Mouse (Mus musculus) G1E (cell line): Measurements from ENCODE around the gene Zfp541. TPM values are rescaled to one million over a fixed set of nuclear protein-coding genes. Genes with fewer than 3 reads are reported as not detected.

Experiments
- ATAC-seq: 2 replicates; pipeline ENCODE4 v1.8.0; 2016; ENCODE audit warnings: mild to moderate bottlenecking; ENCODE audit not compliant: insufficient number of reproducible peaks, poor library complexity, low FRiP score, severe bottlenecking; ENCODE audit errors: extremely low read depth
- DNase-seq: peaks from one replicate; pipeline ENCODE4 v3.0.0; 2012; ENCODE audit warnings: low spot score
- H3K27me3 ChIP-seq: 2 replicates; pipeline ENCODE4 v1.6.1; 2012; ENCODE audit warnings: mild to moderate bottlenecking, low read length, inconsistent platforms; ENCODE audit not compliant: insufficient read depth
- H3K36me3 ChIP-seq: replicated peaks from 2 replicates; pipeline ENCODE3; 2012; ENCODE audit warnings: mild to moderate bottlenecking, inconsistent platforms
- H3K4me1 ChIP-seq: 2 replicates; pipeline ENCODE4 v1.6.1; 2012; ENCODE audit warnings: low read depth, low read length, inconsistent platforms, mixed read lengths; ENCODE audit not compliant: insufficient read depth
- H3K4me3 ChIP-seq: 2 replicates; pipeline ENCODE4 v1.5.1; 2012; ENCODE audit warnings: low read depth, mild to moderate bottlenecking, inconsistent platforms, low read length, moderate library complexity, mixed read lengths
- H3K9me3 ChIP-seq: replicated peaks from 2 replicates; pipeline ENCODE4 v1.6.1; 2012; ENCODE audit warnings: inconsistent platforms
- CTCF ChIP-seq: IDR thresholded peaks from 2 replicates; pipeline ENCODE4 v1.5.1; 2012; ENCODE audit warnings: low read depth, low read length, inconsistent platforms, mixed read lengths
- GATA1 ChIP-seq: IDR thresholded peaks from 2 replicates; pipeline ENCODE4 v1.6.1; 2012; ENCODE audit warnings: borderline replicate concordance, low read length, inconsistent platforms, mixed read lengths
- GATA2 ChIP-seq: IDR thresholded peaks from 2 replicates; pipeline ENCODE4 v1.6.1; 2012; ENCODE audit warnings: low read depth, low read length, inconsistent platforms, borderline replicate concordance
- POLR2AphosphoS5 ChIP-seq: IDR thresholded peaks from 2 replicates; pipeline ENCODE4 v1.6.1; 2012; ENCODE audit warnings: low read depth, low read length, inconsistent platforms; ENCODE audit not compliant: insufficient replicate concordance
- TAL1 ChIP-seq: conservative IDR thresholded peaks from 2 replicates; pipeline ENCODE4 v1.6.1; 2012; ENCODE audit warnings: low read depth, low read length, inconsistent platforms, mixed read lengths
- polyA plus RNA-seq: library from polyadenylated mRNA; stranded (reverse); fragments of >175 nt; gene quantifications from 2 replicates; pipeline ENCODE4 v1.2.3, GENCODE M21; 2012
- total RNA-seq, 2 experiments: library from RNA; stranded (forward) in 1 of 2; stranded (reverse) in 1 of 2; fragments of 200-1000 nt in 1 of 2; fragments of >200 nt in 1 of 2; fragmentation: Nextera tagmentation in 1 of 2; gene quantifications; 2 replicates each; pipeline ENCODE4 v1.2.3; 2014 to 2017

The Zfp541 gene
- total and polyA plus RNA-seq, 3 experiments, result not detected

DNA sequence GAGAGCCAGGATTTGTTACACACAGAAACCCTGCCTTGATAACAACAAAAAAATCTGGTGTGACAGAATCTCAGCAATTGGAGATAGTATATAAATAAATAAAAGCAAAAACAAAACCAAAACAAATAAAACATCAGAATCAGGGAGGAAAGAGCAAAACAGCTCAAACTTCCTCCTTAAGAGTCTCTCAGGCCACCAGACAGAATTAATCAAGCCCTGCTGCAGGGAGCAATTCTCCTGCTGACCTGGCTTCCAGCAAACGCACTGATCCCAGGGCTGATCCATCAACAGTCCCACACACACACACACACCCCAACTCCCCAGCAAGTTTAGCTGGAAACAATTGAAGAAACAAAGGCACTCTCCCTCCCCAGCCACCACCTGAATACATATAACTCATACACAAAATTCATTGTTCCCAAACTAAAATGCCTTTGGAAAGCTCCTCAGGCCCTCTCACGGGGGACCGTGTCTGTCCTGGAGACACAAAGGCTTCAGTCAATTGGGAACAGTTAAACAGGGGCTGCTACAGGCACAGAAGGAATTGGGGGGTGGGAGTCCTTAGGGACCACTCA is 17.7 kb upstream of the Zfp541 start:
- peaks cover 49% of the 10 kb centered on the region for H3K4me1 ChIP-seq
- H3K4me3 ChIP-seq, result no peak overlapping the region
- H3K27me3 ChIP-seq, result no peaks in the 10 kb centered on the region
- H3K9me3 ChIP-seq, result no peaks in the 10 kb centered on the region
- TF ChIP-seq TAL1, result no peak
- TF ChIP-seq CTCF, result no peak
- no peak for TF ChIP-seq GATA2
- TF ChIP-seq POLR2AphosphoS5, result no peak
- no peak for TF ChIP-seq GATA1
- no peak for ATAC-seq
- no peak for DNase-seq
- H3K36me3 ChIP-seq, result peaks cover 51% of the 10 kb centered on the region

DNA sequence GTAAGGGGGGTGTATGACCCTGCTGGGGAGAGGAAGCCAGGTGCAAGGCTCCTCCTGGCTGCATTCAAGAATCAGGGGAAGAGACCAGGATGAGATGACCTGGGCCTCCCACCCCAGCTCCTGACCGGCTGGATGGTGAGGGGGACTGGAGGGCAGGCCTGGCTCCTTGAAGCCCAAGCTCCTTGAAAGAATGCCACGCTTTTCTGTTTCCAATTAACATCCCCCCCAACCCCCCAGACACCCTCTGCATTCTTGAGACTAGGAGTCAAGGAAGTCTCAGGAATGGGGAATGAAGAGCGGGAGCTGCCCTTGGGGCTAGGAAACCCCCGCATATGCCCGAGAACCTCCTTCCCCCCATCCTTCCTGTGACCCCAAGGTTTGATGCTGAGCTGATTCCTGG is 17.1 kb upstream of the Zfp541 start:
- no peaks in the 10 kb centered on the region for H3K27me3 ChIP-seq
- ATAC-seq (no peak), DNase-seq (no peak)
- H3K36me3 ChIP-seq, result peaks cover 46% of the 10 kb centered on the region
- TF ChIP-seq GATA1 (no peak), GATA2 (no peak), POLR2AphosphoS5 (no peak), TAL1 (no peak), CTCF (no peak)
- peaks cover 51% of the 10 kb centered on the region for H3K4me1 ChIP-seq
- no peaks in the 10 kb centered on the region for H3K9me3 ChIP-seq
- H3K4me3 ChIP-seq, result no peak overlapping the region

DNA sequence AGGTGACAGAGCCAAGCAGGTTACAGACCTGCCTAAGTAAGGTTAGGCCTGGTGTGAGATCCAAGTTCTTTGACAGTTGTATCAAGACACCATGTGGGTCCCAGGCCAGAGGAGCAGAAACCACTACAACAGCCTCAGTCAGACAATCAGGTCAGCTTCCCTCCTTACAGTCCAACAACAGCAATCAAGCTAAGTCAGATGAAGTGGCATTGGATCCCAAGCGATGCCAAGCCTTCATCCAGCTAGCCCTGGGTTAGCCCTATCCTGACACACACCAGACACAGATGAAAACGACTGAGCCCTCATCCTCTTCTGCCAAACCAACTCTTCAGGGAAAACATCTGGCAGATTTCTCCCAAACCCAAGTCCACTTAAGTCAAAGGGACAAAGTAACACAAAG is 16.1 kb upstream of the Zfp541 start:
- Histone ChIP-seq H3K36me3 (peaks cover 43% of the 10 kb centered on the region), H3K4me1 (peaks cover 60% of the 10 kb centered on the region), H3K27me3 (no peaks in the 10 kb centered on the region), H3K9me3 (no peaks in the 10 kb centered on the region), H3K4me3 (peak overlapping the region; percentile 88; the same call in 1 of the 2 replicates)
- TF ChIP-seq POLR2AphosphoS5, result no peak
- TF ChIP-seq GATA2, result no peak
- no peak for TF ChIP-seq GATA1
- TF ChIP-seq CTCF, result no peak
- TF ChIP-seq TAL1, result no peak
- ATAC-seq (no peak), DNase-seq (no peak)

DNA sequence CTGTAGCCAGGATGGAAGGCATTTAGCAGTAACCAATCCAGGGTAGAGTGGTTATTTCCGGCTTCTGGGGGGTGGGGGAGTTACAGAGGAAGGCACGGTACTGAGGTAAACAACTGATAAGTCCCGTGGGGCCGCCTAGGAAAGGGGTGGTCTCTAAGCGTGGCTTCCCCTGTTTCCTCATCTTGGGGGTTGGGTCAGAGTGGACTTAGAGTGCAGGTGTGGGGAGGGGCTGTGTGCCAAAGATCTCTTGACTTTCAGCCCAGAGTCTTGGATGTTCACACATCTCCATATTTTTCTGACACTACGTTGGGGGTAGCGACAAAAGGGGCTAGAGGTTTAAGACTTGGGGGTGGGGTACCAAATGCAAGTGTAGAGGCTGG is 15.5 kb upstream of the Zfp541 start:
- peaks cover 43% of the 10 kb centered on the region for H3K36me3 ChIP-seq
- no peaks in the 10 kb centered on the region for H3K27me3 ChIP-seq
- ATAC-seq (peak; percentile 45), DNase-seq (peak; percentile 69)
- H3K4me3 ChIP-seq, result peak overlapping the region; percentile 88
- TF ChIP-seq TAL1 (no peak), POLR2AphosphoS5 (no peak), GATA2 (no peak), GATA1 (no peak), CTCF (no peak)
- H3K9me3 ChIP-seq, result no peaks in the 10 kb centered on the region
- H3K4me1 ChIP-seq, result peaks cover 65% of the 10 kb centered on the region

DNA sequence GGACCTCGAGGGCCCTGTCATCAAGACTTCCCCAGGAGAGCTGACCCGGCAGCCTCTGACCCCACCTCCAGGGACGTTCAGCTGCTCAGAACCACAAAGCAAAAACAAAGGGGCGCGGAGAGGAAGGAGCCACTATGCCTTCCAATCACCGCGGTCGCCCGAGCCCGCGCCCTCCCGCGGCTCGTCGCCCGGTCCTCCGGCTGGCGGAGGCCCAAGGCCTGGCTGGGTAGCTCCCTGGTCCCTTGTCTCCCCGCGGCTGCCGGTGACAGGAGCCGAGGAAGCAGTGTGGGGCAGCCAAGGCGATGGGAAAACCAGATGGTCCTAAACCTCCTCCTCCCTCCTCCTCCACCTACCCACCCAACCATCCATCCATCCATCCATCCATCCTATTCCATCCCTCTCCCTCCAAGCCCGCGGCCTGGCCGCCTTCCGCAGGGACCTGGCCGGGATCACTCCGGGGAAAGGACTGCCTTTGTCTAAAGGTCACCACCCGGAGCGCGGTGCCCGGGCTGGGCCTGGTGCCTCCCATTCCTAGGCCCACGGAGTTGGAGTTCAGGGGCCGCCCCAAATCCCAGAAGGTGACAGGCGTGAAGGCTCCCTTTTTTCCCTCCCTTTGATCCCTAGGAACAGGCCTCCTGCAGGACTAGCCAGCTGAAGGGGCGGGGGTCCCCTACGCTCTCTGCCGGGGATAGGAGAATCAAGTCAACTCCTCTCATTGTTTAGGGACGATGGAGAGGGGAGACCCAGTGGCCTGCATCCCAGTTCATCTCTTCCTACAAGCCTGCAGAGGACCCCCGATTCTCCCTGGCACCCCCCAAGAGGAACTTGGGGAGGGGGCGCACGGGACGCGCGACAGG is 14.9 kb upstream of the Zfp541 start:
- H3K4me3 ChIP-seq, result peak overlapping the region; percentile 88
- TF ChIP-seq GATA2, result no peak
- TF ChIP-seq TAL1, result no peak
- TF ChIP-seq CTCF, result no peak
- TF ChIP-seq POLR2AphosphoS5, result no peak
- ATAC-seq (peak; percentile 23; the same call in 1 of the 2 replicates), DNase-seq (peak; percentile 58)
- peaks cover 40% of the 10 kb centered on the region for H3K36me3 ChIP-seq
- peaks cover 69% of the 10 kb centered on the region for H3K4me1 ChIP-seq
- H3K27me3 ChIP-seq, result no peaks in the 10 kb centered on the region
- H3K9me3 ChIP-seq, result no peaks in the 10 kb centered on the region

DNA sequence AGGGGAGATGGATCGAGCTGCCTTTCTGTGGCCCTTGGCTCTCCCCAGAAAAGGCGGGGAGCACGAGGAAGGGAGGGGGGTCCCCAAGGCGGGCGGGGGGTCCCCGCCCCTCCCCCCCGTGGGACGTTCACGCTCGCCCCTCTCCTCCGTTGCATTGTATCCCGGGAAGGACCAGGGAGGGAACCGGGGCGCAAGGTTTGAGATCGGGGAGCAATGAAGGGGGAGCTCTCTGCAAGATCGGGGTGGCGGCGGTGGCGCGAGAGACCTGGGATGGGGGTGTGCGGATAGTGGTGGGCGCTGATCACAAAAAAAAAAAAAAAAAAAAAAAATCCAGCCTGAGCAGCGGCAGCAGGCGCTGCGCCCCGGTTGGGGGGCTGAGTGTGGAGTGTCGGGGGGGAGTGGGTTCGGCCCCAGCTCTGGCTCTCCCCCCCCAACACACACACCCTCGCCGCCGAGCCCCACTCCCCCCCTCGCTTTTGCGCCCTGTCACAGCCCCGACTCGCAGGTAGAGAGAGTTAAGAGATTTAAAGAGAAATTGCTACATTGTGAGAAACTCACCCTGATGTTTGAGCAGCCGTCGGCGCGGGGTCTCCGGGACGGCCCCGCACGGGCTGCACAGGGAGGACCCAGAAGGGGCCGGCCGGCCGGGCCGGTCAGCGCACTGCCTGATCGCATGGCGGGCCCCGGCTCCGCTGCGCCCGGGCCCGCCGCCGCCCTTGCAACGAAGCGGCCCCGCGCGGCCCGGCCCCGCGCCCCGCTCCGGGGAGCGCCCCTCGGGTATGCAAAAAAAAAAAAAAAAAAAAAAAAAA is 14.1 kb upstream of the Zfp541 start, which contains the start of gene Bicra:
Bicra (minus strand) TSS at position 584 of the 809 bp plus-strand sequence.
- DNase-seq, result peak; percentile 85
- ATAC-seq, result no peak
- Histone ChIP-seq H3K4me3 (peak within 1 kb of the TSS; percentile 88), H3K27me3 (no peaks in the 10 kb centered on the region), H3K36me3 (peaks cover 34% of the 10 kb centered on the region), H3K4me1 (peaks cover 70% of the 10 kb centered on the region), H3K9me3 (no peaks in the 10 kb centered on the region)
- TF ChIP-seq CTCF (no peak), GATA1 (no peak), GATA2 (no peak), TAL1 (no peak), POLR2AphosphoS5 (no peak)
